Mouse (Mus musculus) urinary bladder, postnatal 36 days (tissue): ENCODE data around the gene Tomm22.
A peak's percentile ranks its signal among the peaks of the same experiment; 100 is the strongest.
"Not testable (repeated sequence)": the region's sequence is repeated elsewhere in the genome, so short reads cannot be mapped to it uniquely, and the experiment has no call there.

ENCODE experiments used
- DNase-seq, 2 experiments: peaks; one replicate each; pipeline ENCODE4 v3.0.0; 2022; ENCODE audit warnings: low spot score in 2 of 2, mixed read lengths in 1 of 2

Tomm22 gene

DNA sequence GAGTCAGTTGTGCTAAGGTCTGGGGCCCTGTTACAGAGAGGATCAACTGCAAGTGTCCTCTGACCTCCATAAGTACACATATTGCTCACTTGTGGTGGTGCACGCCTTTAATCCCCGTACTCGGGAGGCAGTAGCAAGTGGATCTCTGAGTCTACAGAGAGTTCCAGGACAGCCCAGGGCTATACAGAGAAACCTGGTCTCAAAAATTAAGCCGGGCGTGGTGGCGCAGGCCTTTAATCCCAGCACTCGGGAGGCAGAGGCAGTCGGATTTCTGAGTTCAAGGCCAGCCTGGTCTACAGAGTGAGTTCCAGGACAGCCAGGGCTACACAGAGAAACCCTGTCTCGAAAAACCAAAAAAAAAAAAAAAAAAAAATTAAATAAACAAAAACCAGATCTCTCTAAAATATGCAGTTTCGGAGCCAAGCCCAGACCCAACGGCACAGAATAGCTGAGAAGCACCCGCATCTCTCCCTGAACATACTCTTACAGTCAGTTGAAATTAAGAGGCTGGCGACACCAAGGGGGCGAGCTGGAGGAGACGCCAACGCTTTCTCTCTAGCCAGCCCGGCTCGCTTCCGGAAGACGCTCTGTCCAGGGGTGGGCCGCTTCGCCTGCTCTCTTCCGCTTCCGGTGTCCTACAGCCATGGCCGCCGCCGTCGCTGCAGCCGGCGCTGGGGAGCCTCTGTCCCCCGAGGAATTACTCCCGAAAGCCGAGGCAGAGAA is at the start of gene Tomm22:
Gene Tomm22 (plus strand): TSS at position 613 of the 723 bp plus-strand sequence.
- DNase-seq: peak; percentile 81 to 89

GRCm38 (mm10) chr15:79630471-79630870 is 40.2 kb upstream of the Tomm22 start:
- DNase-seq: no peak

GRCm38 (mm10) chr15:79641135-79641817 is 29.4 kb upstream of the Tomm22 start:
- DNase-seq: no peak

DNA sequence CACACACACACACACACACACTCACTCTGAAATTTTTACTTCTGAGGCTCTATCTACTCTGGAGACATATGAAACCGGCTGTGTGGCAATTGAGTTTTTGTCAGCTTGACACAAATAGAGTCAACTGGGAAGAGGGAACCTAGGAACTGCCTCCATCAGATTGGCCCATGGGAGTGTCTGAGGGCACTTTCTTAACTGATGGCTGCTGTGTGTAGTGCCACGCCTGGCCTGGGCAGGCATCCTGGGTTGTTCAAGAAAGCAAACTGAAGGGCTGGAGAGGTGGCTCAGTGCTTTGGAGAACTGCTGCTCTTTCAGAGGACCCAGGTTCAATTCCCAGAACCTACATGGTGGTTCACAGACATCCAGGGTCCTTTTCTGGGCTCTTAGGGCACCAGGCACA is 25.2 kb upstream of the Tomm22 start:
- no peak for DNase-seq

DNA sequence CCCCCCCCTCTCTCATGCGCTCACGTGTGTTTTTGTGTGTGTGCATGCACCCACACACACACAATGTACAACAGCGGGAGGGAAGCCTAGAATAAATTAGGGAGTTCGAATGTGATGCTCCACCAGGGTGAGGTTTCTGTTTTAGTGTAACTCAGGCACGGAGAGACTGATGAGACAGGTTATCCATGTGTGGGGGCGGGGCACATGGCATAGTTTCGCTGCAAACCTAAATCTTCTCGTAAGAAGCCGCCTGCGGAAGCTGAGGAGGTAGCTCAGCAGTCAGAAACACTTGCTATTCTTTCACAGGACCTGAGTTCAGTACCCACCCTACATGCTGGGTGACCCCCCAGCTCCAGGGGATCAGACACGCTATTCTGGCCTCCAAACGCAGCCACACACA is 22.5 kb upstream of the Tomm22 start:
- DNase-seq: no peak

GRCm38 (mm10) chr15:79650569-79650968 is 20.1 kb upstream of the Tomm22 start:
- DNase-seq: no peak

DNA sequence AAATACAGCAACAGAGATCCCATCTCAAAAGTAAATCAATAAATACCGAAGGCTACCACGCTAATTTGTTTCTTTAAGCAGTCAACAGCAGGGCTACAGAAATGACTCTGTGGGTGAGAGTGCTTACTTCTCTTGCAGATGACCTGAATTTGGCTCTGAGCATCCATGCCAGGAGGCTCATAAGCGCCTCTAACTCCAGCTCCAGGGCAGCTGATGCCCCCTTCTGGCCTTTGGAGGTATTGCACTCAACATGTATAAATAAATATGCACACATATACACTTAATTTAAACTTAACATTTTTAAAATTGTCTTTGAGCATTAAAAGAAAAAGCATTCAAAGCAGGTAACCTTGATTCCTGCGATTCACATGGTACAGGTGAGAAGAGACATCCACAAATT is 19.2 kb upstream of the Tomm22 start:
- no peak for DNase-seq

DNA sequence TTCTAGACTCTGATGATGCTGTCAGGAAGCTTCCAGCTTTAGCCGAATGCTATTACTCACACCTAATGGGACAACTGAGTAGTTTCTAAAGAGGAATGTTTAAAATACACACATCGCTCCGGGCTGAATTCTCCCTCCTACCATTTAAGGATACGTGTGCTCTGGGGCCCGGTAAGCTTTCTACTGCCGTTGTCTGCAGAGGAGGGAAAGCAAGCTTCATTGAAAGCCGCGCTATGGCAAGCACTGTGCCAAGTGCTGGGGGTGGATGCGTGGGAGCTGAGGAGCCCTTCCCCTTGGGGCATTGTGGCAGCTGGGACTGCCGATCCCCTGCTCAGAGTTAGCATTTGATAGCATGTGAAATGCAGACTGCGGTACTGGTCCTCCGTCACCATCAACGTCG is 14.2 kb upstream of the Tomm22 start:
- DNase-seq: no peak

GRCm38 (mm10) chr15:79657837-79658530 is 12.7 kb upstream of the Tomm22 start:
- peak; percentile 67 to 83 for DNase-seq

- peak; percentile 95 for DNase-seq
Observed at GRCm38 (mm10) chr15:79658531-79659375, 11.9 kb upstream of the Tomm22 start, which contains the start of the genes Fam227a and Cby1. Fam227a (minus strand) TSS chr15:79658956. Cby1 (plus strand) TSS chr15:79659199.

GRCm38 (mm10) chr15:79661852-79662251 is 8.8 kb upstream of the Tomm22 start:
- DNase-seq: no peak

DNA sequence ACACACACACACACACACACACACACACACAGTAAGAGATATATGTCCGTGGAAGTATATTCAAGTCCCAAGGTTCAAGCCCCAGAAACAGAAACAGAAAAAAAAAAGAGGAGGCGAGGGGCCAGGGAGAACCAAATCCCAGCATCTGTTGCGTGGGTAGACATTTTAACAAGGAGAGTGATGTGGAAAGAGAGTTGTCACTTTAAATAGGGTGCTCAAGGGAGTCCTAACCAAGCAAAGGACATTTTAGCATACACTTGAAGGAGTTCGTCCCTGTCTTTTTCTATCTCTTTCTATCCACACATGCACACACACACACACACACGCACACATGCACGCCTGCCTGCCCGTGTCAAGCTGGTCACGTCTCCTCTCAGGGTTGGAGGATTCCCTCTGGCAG is 6.0 kb upstream of the Tomm22 start:
- DNase-seq: no peak

DNA sequence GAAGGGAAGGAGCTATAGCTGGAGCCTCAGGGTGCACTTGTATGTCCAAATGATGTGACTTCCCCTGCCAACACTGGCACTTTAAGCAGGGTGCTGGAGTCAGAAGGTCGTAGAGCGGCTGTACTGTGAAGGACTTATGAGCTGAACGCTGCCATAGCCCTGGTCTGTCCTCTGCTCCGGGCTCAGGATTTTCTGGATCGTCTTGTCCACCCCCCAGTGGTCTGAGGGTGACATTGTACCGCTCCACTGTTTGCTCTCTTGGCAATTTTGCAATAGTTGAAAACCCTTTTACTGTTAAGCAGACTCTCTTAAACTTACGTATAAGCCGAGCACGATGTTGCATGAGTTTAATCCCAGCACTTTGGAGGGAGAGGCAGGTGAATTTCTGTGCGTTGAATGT is 1.5 kb upstream of the Tomm22 start:
- no peak for DNase-seq

DNA sequence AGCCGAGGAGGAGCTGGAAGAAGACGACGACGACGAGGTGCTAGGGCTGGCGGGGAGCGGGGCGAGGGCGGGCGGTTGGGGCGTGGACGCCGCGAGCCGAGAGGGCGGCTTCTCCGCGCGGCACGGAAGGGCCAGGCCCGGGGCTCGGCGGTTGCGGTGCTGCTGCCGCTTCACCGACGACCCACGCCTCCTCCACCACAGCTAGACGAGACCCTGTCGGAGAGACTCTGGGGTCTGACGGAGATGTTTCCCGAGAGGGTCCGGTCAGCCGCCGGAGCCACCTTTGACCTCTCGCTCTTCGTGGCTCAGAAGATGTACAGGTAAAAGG is 275 bp downstream of the Tomm22 start:
- DNase-seq: no peak

- not testable (repeated sequence) for DNase-seq
Observed at GRCm38 (mm10) chr15:79671828-79672348, 1.2 kb downstream of the Tomm22 start.

- DNase-seq: no peak
Observed at GRCm38 (mm10) chr15:79677936-79678335, 7.3 kb downstream of the Tomm22 start.

- DNase-seq: no peak
Observed at GRCm38 (mm10) chr15:79681973-79682372, 11.3 kb downstream of the Tomm22 start.

DNA sequence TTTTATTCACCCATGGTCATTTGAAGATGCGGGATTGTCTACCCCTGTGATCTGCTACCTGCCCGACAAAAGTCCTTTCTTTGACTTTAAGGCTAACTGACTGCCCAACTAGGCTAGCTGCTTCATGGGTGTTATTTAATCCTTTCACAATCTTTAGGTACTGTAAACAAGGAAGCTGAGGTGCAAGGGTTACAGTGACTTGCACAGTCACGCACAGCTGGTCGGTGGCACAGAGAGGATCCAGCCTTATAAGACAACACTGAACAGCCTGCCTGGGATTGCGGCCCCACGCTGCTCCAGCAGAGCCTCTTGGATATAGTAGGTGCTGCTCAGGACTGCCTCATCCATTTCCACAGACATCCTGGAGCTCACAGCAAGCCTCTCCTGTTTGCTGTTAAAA is 12.5 kb downstream of the Tomm22 start:
- no peak for DNase-seq

GRCm38 (mm10) chr15:79683707-79684465 is 13.2 kb downstream of the Tomm22 start:
- peak; percentile 26 to 42 for DNase-seq

- no peak for DNase-seq
Observed at GRCm38 (mm10) chr15:79684616-79685015, 14.0 kb downstream of the Tomm22 start.

- no peak for DNase-seq
Observed at GRCm38 (mm10) chr15:79685141-79685641, 14.5 kb downstream of the Tomm22 start.
